Mouse (Mus musculus) forebrain, embryonic 16.5 days (tissue): ENCODE measurements around the gene Slc38a10. TPM values are rescaled to one million over a fixed set of nuclear protein-coding genes. Genes with fewer than 3 reads are reported as not detected.

Experiments
- ATAC-seq: fragments of 200-750 bp; cut with Nextera tagmentation; 2 replicates; pipeline ENCODE4 v1.8.0; 2017; ENCODE audit warnings: mild to moderate bottlenecking, moderate library complexity
- H3K27ac ChIP-seq: fragments of 300-500 bp; sonication (generic); 2 replicates; pipeline ENCODE4 v1.5.1; 2014; ENCODE audit warnings: low read length, control low read depth
- H3K27me3 ChIP-seq: fragments of 300-500 bp; sonication (generic); replicated peaks from 2 replicates; pipeline ENCODE4 v1.6.1; 2014; ENCODE audit warnings: low read length; ENCODE audit not compliant: control insufficient read depth, insufficient read depth
- H3K36me3 ChIP-seq: fragments of 300-500 bp; sonication (generic); 2 replicates; pipeline ENCODE4 v1.6.1; 2014; ENCODE audit not compliant: control insufficient read depth, insufficient read depth
- H3K4me1 ChIP-seq: fragments of 300-500 bp; sonication (generic); replicated peaks from 2 replicates; pipeline ENCODE4 v1.6.1; 2014; ENCODE audit warnings: low read length; ENCODE audit not compliant: control insufficient read depth, insufficient read depth
- H3K4me2 ChIP-seq: fragments of 300-500 bp; sonication (generic); 2 replicates; pipeline ENCODE4 v1.6.1; 2014; ENCODE audit warnings: mild to moderate bottlenecking, low read length, control low read depth
- H3K4me3 ChIP-seq: fragments of 300-500 bp; sonication (generic); replicated peaks from 2 replicates; pipeline ENCODE4 v1.5.1; 2014; ENCODE audit warnings: mild to moderate bottlenecking, low read length, control low read depth
- H3K9ac ChIP-seq: fragments of 300-500 bp; sonication (generic); replicated peaks from 2 replicates; pipeline ENCODE4 v1.6.1; 2014; ENCODE audit warnings: low read depth, low read length, control low read depth
- H3K9me3 ChIP-seq: fragments of 300-500 bp; sonication (generic); 2 replicates; pipeline ENCODE4 v1.6.1; 2016; ENCODE audit warnings: low read length; ENCODE audit not compliant: control insufficient read depth
- WGBS: fragments of 180-500 bp; shearing (Covaris S2); extraction: QIAGEN DNeasy Blood & Tissue Kit; methylation state at CpG from one replicate; pipeline ENCODE4 v1.1.7; 2014; 5-methylcytosine and 5-hydroxymethylcytosine counted together
- polyA plus RNA-seq: library from polyadenylated mRNA; unstranded; fragments of >200 nt; fragmentation: Nextera tagmentation; extraction: Ambion mirVana; gene quantifications from 2 replicates; pipeline ENCODE4 v1.2.1, GENCODE M21; 2015

The Slc38a10 gene
- polyA plus RNA-seq, 1 experiment from 2014 or later: 110 TPM

DNA sequence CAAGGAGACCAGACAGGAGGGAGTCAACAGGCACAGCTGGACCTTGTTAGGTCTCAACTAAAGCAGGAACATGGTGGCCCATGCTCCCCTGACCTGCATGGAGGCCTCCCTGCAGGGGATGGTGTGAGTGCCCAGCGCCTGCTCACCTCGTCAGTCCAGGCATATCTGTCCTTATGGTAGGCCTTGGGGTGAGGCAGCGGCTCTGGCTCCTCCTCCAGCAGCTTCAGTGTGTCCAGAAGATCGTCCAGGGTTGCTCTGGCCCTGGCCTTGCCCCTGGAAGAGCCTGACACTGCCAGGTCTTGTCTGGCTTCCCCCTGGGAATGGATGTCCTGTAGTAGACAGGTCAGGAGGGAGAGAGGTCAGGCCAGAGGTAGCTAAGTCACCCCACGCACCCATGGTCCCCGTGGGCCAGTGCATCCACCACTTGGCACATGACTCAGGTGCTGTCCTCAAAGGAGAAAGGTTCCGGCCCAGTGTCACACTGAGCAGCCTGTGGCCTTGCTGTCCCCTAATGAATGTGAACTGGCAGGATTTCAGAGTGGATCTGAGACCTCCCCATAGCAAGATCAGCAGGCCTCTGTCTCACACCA lies 79.3 kb downstream of the Slc38a10 start:
- 89% methylated on average over 7 of the region's 7 CpGs for WGBS
- ATAC-seq: no peak
- H3K9ac ChIP-seq: no peak overlapping the region
- no peaks in the 10 kb centered on the region for H3K9me3 ChIP-seq
- H3K27ac ChIP-seq: no peak overlapping the region
- H3K36me3 ChIP-seq: peaks cover 21% of the 10 kb centered on the region
- H3K27me3 ChIP-seq: no peaks in the 10 kb centered on the region
- H3K4me3 ChIP-seq: no peak overlapping the region
- H3K4me1 ChIP-seq: no peaks in the 10 kb centered on the region
- H3K4me2 ChIP-seq: no peak overlapping the region

DNA sequence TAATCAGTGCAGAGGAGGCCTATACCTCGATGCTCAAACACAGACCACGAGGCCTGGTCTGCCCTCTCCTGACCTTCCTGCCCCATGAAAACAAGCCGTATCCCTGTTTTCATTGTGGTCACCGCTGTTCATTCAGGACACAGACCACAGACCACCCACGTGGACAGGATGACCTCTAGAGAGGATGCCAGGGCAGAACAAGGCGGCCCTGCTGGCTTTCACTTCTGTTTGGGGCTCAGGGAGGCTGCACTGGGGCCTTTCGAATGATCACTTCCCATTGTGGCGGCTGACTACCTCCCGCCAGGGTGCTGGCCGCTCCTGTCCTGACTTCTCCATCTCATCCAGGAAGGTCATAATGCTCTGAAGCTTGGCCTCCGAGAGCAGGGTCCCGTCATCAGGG lies 80.1 kb downstream of the Slc38a10 start:
- Histone ChIP-seq H3K36me3 (peaks cover 17% of the 10 kb centered on the region), H3K9ac (no peak overlapping the region), H3K4me3 (no peak overlapping the region), H3K27me3 (no peaks in the 10 kb centered on the region), H3K4me1 (no peaks in the 10 kb centered on the region), H3K4me2 (no peak overlapping the region), H3K9me3 (no peaks in the 10 kb centered on the region), H3K27ac (no peak overlapping the region)
- ATAC-seq: no peak
- WGBS: 69% methylated on average over 12 of the region's 12 CpGs

- H3K4me2 ChIP-seq: no peak overlapping the region
- H3K9ac ChIP-seq: no peak overlapping the region
- H3K36me3 ChIP-seq: peaks cover 14% of the 10 kb centered on the region
Observed at GRCm38 (mm10) chr11:120070286-120070930, 80.7 kb downstream of the Slc38a10 start.

DNA sequence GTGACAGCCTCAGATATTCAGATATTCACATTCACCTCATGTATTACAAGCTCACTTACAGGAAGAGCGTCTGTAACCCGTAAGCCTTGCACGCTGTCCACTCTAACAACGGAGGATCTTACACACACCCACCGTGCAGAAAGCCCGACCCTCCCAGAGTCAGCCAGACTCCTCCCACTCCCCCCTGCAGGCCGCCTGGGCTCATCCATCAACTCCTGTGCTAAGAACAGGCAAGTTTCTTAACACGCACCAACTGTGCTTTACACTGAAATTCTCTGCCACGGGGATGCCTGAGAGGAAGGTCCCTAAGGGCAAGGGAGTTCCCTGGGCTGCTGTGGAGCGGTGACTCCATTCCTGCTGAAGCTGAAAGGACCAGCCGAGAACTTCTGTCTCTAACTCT lies 81.9 kb downstream of the Slc38a10 start:
- Histone ChIP-seq H3K9ac (no peak overlapping the region), H3K27ac (no peak overlapping the region), H3K9me3 (no peaks in the 10 kb centered on the region), H3K4me1 (no peaks in the 10 kb centered on the region), H3K4me3 (no peak overlapping the region), H3K27me3 (no peaks in the 10 kb centered on the region), H3K4me2 (no peak overlapping the region), H3K36me3 (peaks cover 14% of the 10 kb centered on the region)
- WGBS: 61% methylated on average over 11 of the region's 11 CpGs
- ATAC-seq: no peak

More at GRCm38 (mm10) chr11:120070286-120070930, 80.7 kb downstream of the Slc38a10 start:
- WGBS: 91% methylated on average over 27 of the region's 27 CpGs
- H3K27me3 ChIP-seq: no peaks in the 10 kb centered on the region
- no peak for ATAC-seq
- H3K4me1 ChIP-seq: no peaks in the 10 kb centered on the region
- H3K27ac ChIP-seq: no peak overlapping the region
- H3K9me3 ChIP-seq: no peaks in the 10 kb centered on the region
- H3K4me3 ChIP-seq: no peak overlapping the region

DNA sequence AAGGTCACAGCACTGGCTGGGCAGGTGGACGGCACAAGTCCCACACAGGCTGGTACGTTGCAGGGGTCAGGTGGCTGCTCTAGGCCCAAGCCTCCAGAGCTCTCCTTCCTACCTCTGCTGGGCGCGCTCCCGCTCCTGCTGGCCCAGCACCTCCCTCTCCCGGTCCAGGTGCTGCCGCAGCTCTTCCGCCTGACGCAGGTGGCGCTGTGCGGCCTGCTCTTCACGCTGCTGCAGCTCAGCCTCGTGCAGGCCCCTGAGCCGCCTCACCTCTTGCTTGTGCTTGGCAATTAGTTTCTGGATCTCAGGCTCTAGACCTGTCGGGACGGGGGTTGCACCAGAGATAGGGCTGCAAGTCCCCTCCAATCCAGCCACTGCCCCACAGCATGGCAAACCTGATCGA lies 83.3 kb downstream of the Slc38a10 start:
- H3K27ac ChIP-seq: no peak overlapping the region
- ATAC-seq: no peak
- no peak overlapping the region for H3K4me2 ChIP-seq
- peaks cover 12% of the 10 kb centered on the region for H3K36me3 ChIP-seq
- WGBS: 51% methylated on average over 17 of the region's 17 CpGs
- H3K4me3 ChIP-seq: no peak overlapping the region
- H3K4me1 ChIP-seq: no peaks in the 10 kb centered on the region
- H3K9me3 ChIP-seq: no peaks in the 10 kb centered on the region
- H3K27me3 ChIP-seq: no peaks in the 10 kb centered on the region
- H3K9ac ChIP-seq: no peak overlapping the region

DNA sequence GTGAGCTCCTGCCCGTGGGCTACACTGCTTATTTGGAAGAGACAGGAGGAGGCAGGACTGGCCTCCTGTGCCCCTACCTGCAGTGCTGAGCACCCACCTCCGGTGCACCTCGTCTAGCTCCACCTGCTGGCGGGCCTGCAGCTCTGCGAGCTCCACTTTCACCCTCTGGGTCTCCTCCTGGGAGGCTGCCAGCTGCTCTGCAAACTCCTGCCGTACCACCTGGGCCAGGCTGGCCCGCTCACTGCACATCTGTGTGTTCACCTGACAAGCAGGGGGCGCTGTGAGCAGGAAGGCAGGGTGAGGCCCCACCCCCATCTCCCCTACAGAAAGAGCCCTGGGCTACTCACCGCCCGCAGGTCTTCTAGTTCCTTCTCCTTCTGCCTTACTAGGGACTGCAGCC lies 85.9 kb downstream of the Slc38a10 start:
- Histone ChIP-seq H3K4me2 (no peak overlapping the region), H3K27me3 (no peaks in the 10 kb centered on the region), H3K4me3 (no peak overlapping the region), H3K4me1 (no peaks in the 10 kb centered on the region), H3K27ac (no peak overlapping the region), H3K9ac (no peak overlapping the region), H3K36me3 (peaks cover 8% of the 10 kb centered on the region; the same call in 1 of the 2 replicates), H3K9me3 (no peaks in the 10 kb centered on the region)
- no peak for ATAC-seq
- 23% methylated on average over 9 of the region's 10 CpGs for WGBS

GRCm38 (mm10) chr11:120064668-120065040 lies 86.5 kb downstream of the Slc38a10 start:
- no peaks in the 10 kb centered on the region for H3K9me3 ChIP-seq
- no peak overlapping the region for H3K27ac ChIP-seq
- H3K27me3 ChIP-seq: no peaks in the 10 kb centered on the region
- no peak overlapping the region for H3K4me3 ChIP-seq
- no peak overlapping the region for H3K4me2 ChIP-seq
- WGBS: 91% methylated on average over 11 of the region's 11 CpGs
- peaks cover 7% of the 10 kb centered on the region; the same call in 1 of the 2 replicates for H3K36me3 ChIP-seq
- H3K4me1 ChIP-seq: no peaks in the 10 kb centered on the region
- H3K9ac ChIP-seq: no peak overlapping the region
- no peak for ATAC-seq

- no peaks in the 10 kb centered on the region for H3K9me3 ChIP-seq
- H3K27me3 ChIP-seq: no peaks in the 10 kb centered on the region
- 89% methylated on average over 13 of the region's 13 CpGs for WGBS
- no peak overlapping the region for H3K9ac ChIP-seq
- no peak overlapping the region for H3K4me3 ChIP-seq
- no peak overlapping the region for H3K4me2 ChIP-seq
- ATAC-seq: no peak
- H3K4me1 ChIP-seq: no peaks in the 10 kb centered on the region
- H3K36me3 ChIP-seq: peaks cover 5% of the 10 kb centered on the region; the same call in 1 of the 2 replicates
- H3K27ac ChIP-seq: no peak overlapping the region
Observed at GRCm38 (mm10) chr11:120064006-120064667, 87.0 kb downstream of the Slc38a10 start.

- H3K27ac ChIP-seq: no peak overlapping the region
- H3K9me3 ChIP-seq: no peaks in the 10 kb centered on the region
- H3K36me3 ChIP-seq: peaks cover 4% of the 10 kb centered on the region; the same call in 1 of the 2 replicates
- no peaks in the 10 kb centered on the region for H3K4me1 ChIP-seq
- no peak overlapping the region for H3K4me2 ChIP-seq
- no peak overlapping the region for H3K4me3 ChIP-seq
- H3K27me3 ChIP-seq: no peaks in the 10 kb centered on the region
- 90% methylated on average over 5 of the region's 5 CpGs for WGBS
- ATAC-seq: no peak
- H3K9ac ChIP-seq: no peak overlapping the region
Observed at GRCm38 (mm10) chr11:120063326-120063725, 87.8 kb downstream of the Slc38a10 start.
